Mouse (Mus musculus) c-Kit-positive CD71-negative TER-119-negative erythroid progenitor cells, embryonic 14.5 days (primary cell): ENCODE measurements around the gene Endov.
A peak's percentile ranks its signal among the peaks of the same experiment; 100 is the strongest.

Experiments used
- DNase-seq: peaks from one replicate; pipeline ENCODE4 v3.0.0-alpha.2; 2013; ENCODE audit warnings: low read depth

Endov gene

GRCm38 (mm10) chr11:119519387-119519786 is 28.2 kb downstream of the Endov start:
- DNase-seq = no peak

- DNase-seq = no peak
Measured at GRCm38 (mm10) chr11:119520005-119520712, 29.0 kb downstream of the Endov start.

- DNase-seq = no peak
Measured at GRCm38 (mm10) chr11:119520713-119521063, 29.5 kb downstream of the Endov start.

GRCm38 (mm10) chr11:119521920-119522710 is 31.0 kb downstream of the Endov start:
- DNase-seq = no peak

- no peak for DNase-seq
Measured at GRCm38 (mm10) chr11:119522779-119523178, 31.6 kb downstream of the Endov start.

GRCm38 (mm10) chr11:119523392-119523791 is 32.2 kb downstream of the Endov start:
- DNase-seq = no peak

GRCm38 (mm10) chr11:119524545-119524949 is 33.4 kb downstream of the Endov start:
- peak; percentile 59 for DNase-seq

- DNase-seq = no peak
Measured at GRCm38 (mm10) chr11:119526068-119526966, 35.2 kb downstream of the Endov start.

GRCm38 (mm10) chr11:119528930-119529329 is 37.8 kb downstream of the Endov start:
- DNase-seq = no peak

- DNase-seq = no peak
Measured at GRCm38 (mm10) chr11:119532460-119532859, 41.3 kb downstream of the Endov start.

GRCm38 (mm10) chr11:119533745-119534144 is 42.6 kb downstream of the Endov start:
- DNase-seq = no peak

- DNase-seq = no peak
Measured at GRCm38 (mm10) chr11:119539944-119540343, 48.8 kb downstream of the Endov start.

- no peak for DNase-seq
Measured at GRCm38 (mm10) chr11:119540560-119540959, 49.4 kb downstream of the Endov start.

- no peak for DNase-seq
Measured at GRCm38 (mm10) chr11:119541082-119541481, 49.9 kb downstream of the Endov start.

GRCm38 (mm10) chr11:119542371-119542770 is 51.2 kb downstream of the Endov start:
- no peak for DNase-seq

- no peak for DNase-seq
Measured at GRCm38 (mm10) chr11:119542886-119543285, 51.7 kb downstream of the Endov start.

GRCm38 (mm10) chr11:119543816-119544517 is 52.8 kb downstream of the Endov start:
- DNase-seq = no peak

- DNase-seq = no peak
Measured at GRCm38 (mm10) chr11:119544518-119545105, 53.5 kb downstream of the Endov start.

- DNase-seq = no peak
Measured at GRCm38 (mm10) chr11:119545281-119545680, 54.1 kb downstream of the Endov start.

GRCm38 (mm10) chr11:119545741-119546495 is 54.8 kb downstream of the Endov start:
- no peak for DNase-seq
